Mouse (Mus musculus) hindbrain, postnatal 0 days (tissue): ENCODE data around the gene Ctrc. TPM values are rescaled to one million over a fixed set of nuclear protein-coding genes. Genes with fewer than 3 reads are reported as not detected.

Experiments used
- ATAC-seq: fragments of 200-750 bp; cut with Nextera tagmentation; 2 replicates; pipeline ENCODE4 v1.8.0; 2017; ENCODE audit warnings: mild to moderate bottlenecking, moderate TSS enrichment, moderate library complexity
- DNase-seq: peaks from one replicate; pipeline ENCODE4 v3.0.0-alpha.2; 2015; ENCODE audit warnings: low spot score
- H3K27ac ChIP-seq: fragments of 300-500 bp; sonication (generic); 2 replicates; pipeline ENCODE4 v1.5.1; 2014; ENCODE audit warnings: mild to moderate bottlenecking
- H3K27me3 ChIP-seq: fragments of 300-500 bp; sonication (generic); 2 replicates; pipeline ENCODE4 v1.6.1; 2014; ENCODE audit warnings: low read length, mixed read lengths; ENCODE audit not compliant: insufficient read depth
- H3K36me3 ChIP-seq: fragments of 300-500 bp; sonication (generic); 2 replicates; pipeline ENCODE4 v1.6.1; 2014; ENCODE audit warnings: low read length, mixed read lengths; ENCODE audit not compliant: insufficient read depth
- H3K4me1 ChIP-seq: fragments of 300-500 bp; sonication (generic); 2 replicates; pipeline ENCODE4 v1.6.1; 2014; ENCODE audit warnings: antibody characterized with exemption, low read length, mixed read lengths; ENCODE audit not compliant: insufficient read depth
- H3K4me2 ChIP-seq: fragments of 300-500 bp; sonication (generic); 2 replicates; pipeline ENCODE4 v1.6.1; 2014; ENCODE audit warnings: low read depth, mild to moderate bottlenecking, low read length, moderate library complexity, mixed read lengths
- H3K4me3 ChIP-seq: fragments of 300-500 bp; sonication (generic); 2 replicates; pipeline ENCODE4 v1.5.1; 2014; ENCODE audit warnings: low read length
- H3K9ac ChIP-seq: fragments of 300-500 bp; sonication (generic); replicated peaks from 2 replicates; pipeline ENCODE4 v1.6.1; 2014; ENCODE audit warnings: mild to moderate bottlenecking, low read length, moderate library complexity, mixed read lengths
- H3K9me3 ChIP-seq: fragments of 300-500 bp; sonication (generic); 2 replicates; pipeline ENCODE4 v1.6.1; 2016; ENCODE audit warnings: low read length, mixed read lengths
- CTCF ChIP-seq: IDR thresholded peaks from 2 replicates; pipeline ENCODE4 v1.5.1; 2016; ENCODE audit warnings: antibody characterized with exemption, control low read depth, low read depth
- WGBS: fragments of 180-500 bp; shearing (Covaris S2); extraction: QIAGEN DNeasy Blood & Tissue Kit; methylation state at CpG from one replicate; pipeline ENCODE4 v1.1.7; 2014; 5-methylcytosine and 5-hydroxymethylcytosine counted together
- polyA plus RNA-seq: library from polyadenylated mRNA; unstranded; fragments of >200 nt; fragmentation: Nextera tagmentation; extraction: Ambion mirVana; gene quantifications from 2 replicates; pipeline ENCODE4 v1.2.1, GENCODE M21; 2015
- total RNA-seq: library from RNA; depleted of rRNA; stranded (reverse); fragments of >200 nt; gene quantifications from 2 replicates; pipeline ENCODE4 v1.2.3, GENCODE M21; 2014

Gene Ctrc
- total and polyA plus RNA-seq, 2 experiments from 2014 or later: not detected

DNA sequence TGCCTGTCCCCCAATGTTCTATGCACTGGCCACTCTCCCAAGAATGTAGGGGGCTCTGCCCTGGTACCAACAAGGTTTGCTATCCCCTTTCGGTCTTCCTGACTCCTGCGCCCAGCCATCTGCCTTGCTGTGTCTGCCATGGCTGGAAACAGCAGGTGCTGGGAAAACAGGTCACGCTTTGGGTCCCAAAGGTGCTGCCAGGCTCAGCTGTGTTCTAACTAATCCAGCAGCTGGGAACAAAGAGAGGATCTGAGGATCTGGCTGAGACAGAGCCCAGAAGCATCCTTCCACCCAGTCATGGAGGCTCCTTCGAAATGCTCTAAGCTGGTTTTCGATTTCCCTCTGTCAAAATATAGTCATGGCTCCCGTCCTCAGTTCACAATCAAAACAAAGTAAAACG, 29.9 kb downstream of the Ctrc start:
- no peak overlapping the region for H3K4me2 ChIP-seq
- 65% methylated on average over 7 of the region's 7 CpGs for WGBS
- no peak overlapping the region for H3K27ac ChIP-seq
- no peak overlapping the region for H3K4me3 ChIP-seq
- peaks cover 43% of the 10 kb centered on the region for H3K36me3 ChIP-seq
- H3K27me3 ChIP-seq: no peaks in the 10 kb centered on the region
- TF ChIP-seq CTCF: no peak
- peak; percentile 25 for DNase-seq
- no peaks in the 10 kb centered on the region for H3K4me1 ChIP-seq
- no peak overlapping the region for H3K9ac ChIP-seq
- H3K9me3 ChIP-seq: no peaks in the 10 kb centered on the region
- ATAC-seq: peak; percentile 41

DNA sequence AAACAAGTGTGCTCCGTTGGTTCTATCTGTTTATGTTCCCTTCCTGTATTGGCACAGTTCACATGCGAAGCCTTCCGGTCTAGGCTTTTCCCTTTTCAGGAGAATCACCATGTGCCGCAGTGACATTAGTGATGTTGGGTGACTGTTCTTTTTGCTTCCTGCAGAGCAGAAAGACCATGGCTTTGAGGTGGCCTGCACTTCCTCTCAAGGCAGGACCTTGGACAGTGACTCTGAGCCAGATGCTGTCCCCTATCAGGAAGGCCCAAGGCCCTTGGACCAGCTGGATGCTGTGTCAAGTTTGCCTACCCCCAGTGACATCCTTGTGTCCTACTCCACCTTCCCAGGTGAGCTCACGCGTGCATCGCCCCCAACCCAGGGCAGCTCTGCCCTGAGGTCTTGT, 34.8 kb downstream of the Ctrc start:
- H3K9ac ChIP-seq: no peak overlapping the region

DNA sequence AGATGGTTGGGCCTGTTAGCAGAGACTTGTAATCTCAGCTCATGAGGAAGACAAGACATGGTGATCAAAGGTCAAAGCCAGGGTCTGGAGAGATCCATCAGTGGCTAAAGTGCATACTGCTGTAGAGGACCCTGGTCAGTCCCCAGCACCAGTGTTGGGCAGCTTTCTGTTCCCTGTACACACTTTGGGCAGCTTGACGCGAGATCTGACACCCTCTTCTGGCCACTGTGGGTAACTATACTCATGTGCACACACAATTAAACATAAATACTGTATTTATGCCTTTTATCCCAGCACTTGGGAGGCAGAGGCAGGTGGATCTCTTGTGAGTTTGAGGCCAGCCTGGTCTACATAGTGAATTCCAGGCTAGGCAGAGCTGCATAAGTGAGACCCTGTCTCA, 35.2 kb downstream of the Ctrc start:
- 98% methylated on average over 2 of the region's 2 CpGs for WGBS
- peaks cover 78% of the 10 kb centered on the region for H3K36me3 ChIP-seq

More for the DNA sequence above, 34.8 kb downstream of the Ctrc start:
- ATAC-seq: no peak
- peaks cover 75% of the 10 kb centered on the region for H3K36me3 ChIP-seq
- no peak overlapping the region for H3K27ac ChIP-seq
- no peaks in the 10 kb centered on the region for H3K9me3 ChIP-seq
- H3K4me2 ChIP-seq: no peak overlapping the region
- no peaks in the 10 kb centered on the region for H3K27me3 ChIP-seq
- TF ChIP-seq CTCF: no peak
- H3K4me3 ChIP-seq: no peak overlapping the region
- H3K4me1 ChIP-seq: no peaks in the 10 kb centered on the region
- DNase-seq: no peak
- 92% methylated on average over 7 of the region's 7 CpGs for WGBS

DNA sequence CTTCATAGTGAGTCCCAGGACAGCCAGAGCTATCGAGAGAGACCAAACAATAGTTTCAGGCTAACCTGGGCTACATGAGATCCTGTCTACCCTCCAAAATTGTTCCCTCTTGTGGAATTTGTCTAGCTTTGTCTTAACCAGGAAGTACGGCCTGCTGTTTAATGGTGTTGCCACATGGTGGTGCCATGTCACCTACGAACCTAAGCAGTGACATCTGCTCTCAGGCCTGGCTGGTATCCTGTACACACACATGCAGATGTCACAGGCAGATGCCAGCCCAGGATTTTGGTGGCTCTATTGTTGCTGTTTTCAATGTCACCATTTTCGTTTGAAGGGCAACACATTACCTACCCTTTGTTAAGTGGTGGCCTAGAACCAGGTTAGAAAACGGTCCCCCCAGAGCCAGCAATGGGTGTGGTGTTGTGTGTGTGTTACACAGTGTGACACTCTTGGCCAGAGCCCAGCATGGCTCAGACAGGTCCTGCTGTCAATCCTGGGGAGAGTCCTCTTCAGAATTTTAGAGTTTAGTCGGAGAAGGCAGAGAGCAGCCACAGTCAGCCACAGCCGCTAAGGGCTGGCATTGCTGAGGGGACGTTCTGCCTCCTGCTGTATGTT, 36.2 kb downstream of the Ctrc start:
- H3K9ac ChIP-seq: no peak overlapping the region
- peaks cover 79% of the 10 kb centered on the region for H3K36me3 ChIP-seq
- no peak overlapping the region for H3K4me3 ChIP-seq
- 63% methylated on average over 8 of the region's 8 CpGs for WGBS
- H3K27me3 ChIP-seq: no peaks in the 10 kb centered on the region
- no peaks in the 10 kb centered on the region for H3K9me3 ChIP-seq
- DNase-seq (peak; percentile 81), ATAC-seq (peak; percentile 68)
- no peak overlapping the region for H3K4me2 ChIP-seq
- H3K27ac ChIP-seq: no peak overlapping the region
- no peaks in the 10 kb centered on the region for H3K4me1 ChIP-seq
- peak; percentile 78 for TF ChIP-seq CTCF

More for the DNA sequence above, 35.2 kb downstream of the Ctrc start:
- no peak overlapping the region for H3K4me3 ChIP-seq
- no peak overlapping the region for H3K27ac ChIP-seq
- DNase-seq (no peak), ATAC-seq (no peak)
- H3K4me1 ChIP-seq: no peaks in the 10 kb centered on the region
- no peak overlapping the region for H3K9ac ChIP-seq
- no peaks in the 10 kb centered on the region for H3K9me3 ChIP-seq
- no peaks in the 10 kb centered on the region for H3K27me3 ChIP-seq
- no peak for TF ChIP-seq CTCF
- H3K4me2 ChIP-seq: no peak overlapping the region

DNA sequence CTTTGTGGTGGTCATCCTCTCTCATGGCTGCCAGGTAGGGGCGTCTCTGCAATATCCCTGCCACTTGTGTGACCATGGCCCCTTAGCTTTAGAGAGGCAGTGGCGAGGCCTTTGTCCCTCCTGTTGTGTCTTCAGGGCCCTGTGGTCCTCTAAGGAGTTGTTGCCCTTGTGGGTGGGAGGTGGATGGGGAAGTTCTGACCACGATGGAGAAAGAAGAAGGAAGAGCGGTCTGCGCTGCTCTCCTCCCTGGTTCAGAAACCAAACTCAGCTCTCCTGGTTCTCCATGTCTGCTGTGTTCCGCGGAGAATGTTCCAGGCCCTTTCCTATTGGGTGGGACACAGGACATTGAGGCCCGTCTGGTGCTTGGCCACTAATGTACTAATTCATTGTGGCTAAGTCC, 40.3 kb downstream of the Ctrc start:
- DNase-seq (no peak), ATAC-seq (no peak)
- Histone ChIP-seq H3K9me3 (no peaks in the 10 kb centered on the region), H3K4me2 (no peak overlapping the region), H3K27ac (no peak overlapping the region), H3K4me1 (no peaks in the 10 kb centered on the region), H3K27me3 (no peaks in the 10 kb centered on the region), H3K9ac (no peak overlapping the region), H3K36me3 (peaks cover 56% of the 10 kb centered on the region), H3K4me3 (no peak overlapping the region)
- TF ChIP-seq CTCF: no peak
- 95% methylated on average over 8 of the region's 8 CpGs for WGBS

DNA sequence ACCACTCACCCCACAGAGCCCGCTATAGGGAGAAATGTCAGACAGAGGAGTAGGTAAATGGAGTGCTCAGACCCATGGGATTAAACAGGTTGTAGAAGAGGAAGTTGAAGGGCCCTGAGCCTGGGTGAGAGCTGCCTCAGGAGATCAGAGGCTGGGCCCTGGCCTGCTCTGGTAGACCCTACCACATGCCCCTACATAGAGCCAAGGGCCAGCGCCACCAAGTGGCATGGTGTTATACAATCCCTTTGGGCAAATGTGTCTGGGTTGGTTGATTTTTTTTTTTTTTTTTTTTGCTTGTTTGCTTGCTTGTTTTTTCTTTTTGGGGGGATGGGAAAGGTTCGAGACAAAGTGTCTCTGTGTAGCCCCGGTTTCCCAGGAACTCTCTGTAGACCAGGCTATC, 42.1 kb downstream of the Ctrc start:
- 88% methylated on average over 4 of the region's 4 CpGs for WGBS
- Histone ChIP-seq H3K36me3 (peaks cover 50% of the 10 kb centered on the region), H3K4me1 (no peaks in the 10 kb centered on the region), H3K4me3 (no peak overlapping the region), H3K9me3 (no peaks in the 10 kb centered on the region), H3K9ac (no peak overlapping the region), H3K27ac (no peak overlapping the region), H3K4me2 (no peak overlapping the region), H3K27me3 (no peaks in the 10 kb centered on the region)
- DNase-seq: no peak
- no peak for TF ChIP-seq CTCF
- no peak for ATAC-seq

DNA sequence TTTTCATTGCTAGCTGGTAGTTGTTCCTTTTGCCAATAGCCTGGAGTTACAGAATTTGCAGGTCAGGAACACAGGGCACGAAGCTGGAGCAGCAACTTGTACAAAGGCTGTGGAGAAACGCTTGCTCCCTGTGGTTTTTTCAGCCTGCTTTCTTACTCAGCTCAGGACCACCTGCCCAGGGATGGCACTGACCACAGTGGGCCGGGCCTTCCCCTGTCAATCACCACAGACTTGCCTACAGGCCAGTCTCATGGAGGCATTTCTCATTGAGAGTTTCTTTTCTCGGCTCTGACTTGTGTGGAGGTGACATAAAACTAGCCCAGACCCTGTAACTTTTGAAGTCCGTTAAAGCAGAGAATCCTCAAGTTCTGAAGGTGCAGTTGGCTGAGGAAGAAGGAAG, 48.6 kb downstream of the Ctrc start:
- TF ChIP-seq CTCF: no peak
- H3K27ac ChIP-seq: no peak overlapping the region
- 90% methylated on average over 5 of the region's 5 CpGs for WGBS
- H3K4me1 ChIP-seq: peaks cover 6% of the 10 kb centered on the region
- no peaks in the 10 kb centered on the region for H3K27me3 ChIP-seq
- no peaks in the 10 kb centered on the region for H3K36me3 ChIP-seq
- H3K4me3 ChIP-seq: no peak overlapping the region
- H3K9ac ChIP-seq: no peak overlapping the region
- H3K9me3 ChIP-seq: no peaks in the 10 kb centered on the region
- no peak overlapping the region for H3K4me2 ChIP-seq
- DNase-seq (no peak), ATAC-seq (no peak)
